Mouse (Mus musculus) urinary bladder, postnatal 14 days (tissue): Measurements from ENCODE around the gene Shisal2a.

ENCODE experiments used
- DNase-seq: peaks from one replicate; pipeline ENCODE4 v3.0.0; 2021; ENCODE audit warnings: low spot score

The Shisal2a gene

DNA sequence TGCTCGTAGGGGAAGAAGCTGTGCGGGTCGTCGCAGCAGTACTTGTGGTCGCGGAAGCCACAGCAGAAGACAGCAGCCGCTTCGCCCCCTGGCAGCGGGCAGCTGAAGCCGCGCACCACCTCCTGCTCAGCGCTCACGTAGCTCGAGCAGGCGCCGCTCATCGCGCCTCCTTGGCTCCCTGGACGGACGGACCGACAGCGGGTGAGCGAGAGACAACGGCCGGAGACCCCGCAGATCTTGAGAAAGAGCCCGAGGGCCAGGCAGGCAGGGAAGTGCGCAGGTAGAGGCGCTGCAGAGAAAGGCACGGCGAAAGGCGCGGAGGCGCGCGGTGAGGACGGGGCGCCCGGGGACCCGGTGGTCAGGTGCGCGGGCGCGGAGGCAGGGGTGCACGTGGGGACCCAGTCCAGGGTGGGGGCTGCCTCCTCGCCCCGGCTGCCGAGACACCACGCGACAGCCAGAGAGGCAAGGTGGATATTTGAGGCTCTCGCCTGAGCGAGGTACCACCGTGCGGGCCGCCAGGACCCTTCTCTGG is at the start of gene Shisal2a:
Gene Shisal2a (minus strand): TSS at position 167 of the 532 bp plus-strand sequence.
- no peak for DNase-seq

- no peak for DNase-seq
Measured at GRCm38 (mm10) chr4:108431561-108431936, 48.4 kb upstream of the Shisal2a start.

- no peak for DNase-seq
Measured at GRCm38 (mm10) chr4:108430656-108431560, 47.8 kb upstream of the Shisal2a start.

GRCm38 (mm10) chr4:108428341-108428721 is 45.2 kb upstream of the Shisal2a start:
- DNase-seq: no peak

DNA sequence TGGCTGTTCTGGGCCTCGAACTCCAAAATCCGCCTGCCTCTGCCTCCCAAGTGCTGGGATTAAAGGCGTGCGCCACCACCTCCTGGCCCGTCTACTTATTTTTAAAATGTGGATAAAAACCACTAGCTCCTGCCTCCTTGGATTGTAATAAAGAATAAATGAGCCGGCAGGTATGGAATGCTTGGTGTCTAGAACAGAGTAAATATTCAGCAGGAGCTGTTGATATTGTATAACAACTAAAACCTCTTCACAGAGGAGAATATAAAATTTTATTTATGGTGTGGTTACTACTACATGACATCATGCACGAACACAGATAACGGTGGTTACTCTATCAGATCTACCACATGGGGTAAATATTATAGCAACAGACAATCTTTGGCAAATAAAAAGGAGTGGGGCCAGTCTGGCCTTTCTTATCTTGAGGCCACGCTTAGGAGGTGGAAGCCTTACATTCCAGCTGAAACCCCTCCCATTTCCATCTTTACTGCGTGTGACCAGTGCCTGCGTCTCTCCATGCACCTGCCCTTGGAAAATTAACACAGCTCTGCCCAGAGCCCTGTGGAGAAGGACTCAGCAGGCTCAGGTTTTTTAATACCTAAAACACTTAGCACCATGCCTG is 44.7 kb upstream of the Shisal2a start:
- no peak for DNase-seq

GRCm38 (mm10) chr4:108424587-108424986 is 41.4 kb upstream of the Shisal2a start:
- no peak for DNase-seq

DNA sequence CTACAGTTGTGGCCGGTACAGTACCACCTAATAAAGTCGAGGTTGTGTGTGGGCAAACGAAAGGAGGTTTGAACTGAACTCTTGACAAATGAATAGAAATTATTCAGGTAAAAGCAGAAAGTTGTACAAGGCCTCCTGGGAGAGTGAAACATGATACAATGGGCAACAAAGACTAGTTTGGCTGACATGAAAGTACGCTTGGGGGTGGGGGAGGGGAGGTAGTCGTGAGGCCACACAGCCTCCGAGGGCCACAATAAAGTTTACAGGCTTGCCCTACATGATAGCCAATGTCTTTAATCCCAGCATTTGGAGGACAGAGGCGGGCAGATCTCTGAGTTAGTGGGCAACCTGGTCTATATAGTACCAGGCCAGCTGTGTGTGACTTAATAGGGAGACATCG is 24.5 kb upstream of the Shisal2a start:
- DNase-seq: no peak

DNA sequence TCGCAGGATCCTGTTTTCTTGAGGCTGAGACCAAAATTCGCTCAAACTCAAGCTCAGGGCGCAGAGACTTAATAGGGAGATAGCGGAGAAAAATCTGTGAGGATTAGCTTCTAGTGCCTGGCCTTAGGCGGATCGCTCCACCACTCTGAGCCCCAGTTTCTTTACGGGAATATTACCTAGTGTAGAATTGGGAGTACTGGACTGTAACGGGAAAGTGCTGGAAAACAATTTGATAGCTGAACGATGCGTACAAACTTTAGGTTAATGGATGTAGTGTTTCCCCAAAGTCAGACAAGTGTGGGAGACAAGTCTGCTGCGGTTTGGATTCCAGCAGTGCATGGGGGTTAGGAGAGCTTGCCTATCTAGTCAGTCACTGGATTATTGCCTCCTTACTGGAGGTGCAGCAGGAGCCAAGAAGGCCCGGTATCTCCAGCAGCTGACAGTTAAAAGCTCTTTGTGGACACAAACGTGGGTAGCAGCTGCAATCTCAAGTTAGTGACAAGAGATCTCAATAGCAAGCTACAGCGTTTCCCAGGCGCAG is 23.8 kb upstream of the Shisal2a start, which contains the start of gene Gpx7:
Gene Gpx7 (minus strand): TSS at position 101 of the 541 bp plus-strand sequence.
- no peak for DNase-seq

GRCm38 (mm10) chr4:108406138-108406860 is 23.1 kb upstream of the Shisal2a start:
- DNase-seq: peak; percentile 60

DNA sequence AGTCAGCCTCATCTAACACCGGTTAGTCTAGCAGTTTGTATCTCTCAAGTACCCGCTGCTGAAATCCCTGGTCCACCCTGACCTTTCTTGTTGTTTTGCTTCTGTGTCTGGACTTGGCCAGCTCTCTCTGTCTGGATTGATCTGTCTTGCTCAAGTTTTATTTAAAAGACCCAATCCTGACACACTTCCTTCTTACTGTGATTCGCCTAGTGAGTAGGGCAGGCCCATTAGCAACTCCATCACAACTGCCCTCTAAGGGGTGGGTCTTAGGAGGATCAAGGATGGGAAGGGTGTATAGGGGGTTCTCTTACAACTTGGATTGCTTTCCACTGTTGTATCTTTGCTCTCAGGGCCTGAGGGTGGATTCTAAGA is 22.6 kb upstream of the Shisal2a start:
- DNase-seq: no peak

GRCm38 (mm10) chr4:108403861-108404635 is 20.9 kb upstream of the Shisal2a start:
- no peak for DNase-seq

- DNase-seq: no peak
Measured at GRCm38 (mm10) chr4:108400395-108400794, 17.2 kb upstream of the Shisal2a start.

- DNase-seq: no peak
Measured at GRCm38 (mm10) chr4:108394236-108394635, 11.1 kb upstream of the Shisal2a start.

- no peak for DNase-seq
Measured at GRCm38 (mm10) chr4:108392558-108392957, 9.4 kb upstream of the Shisal2a start.

DNA sequence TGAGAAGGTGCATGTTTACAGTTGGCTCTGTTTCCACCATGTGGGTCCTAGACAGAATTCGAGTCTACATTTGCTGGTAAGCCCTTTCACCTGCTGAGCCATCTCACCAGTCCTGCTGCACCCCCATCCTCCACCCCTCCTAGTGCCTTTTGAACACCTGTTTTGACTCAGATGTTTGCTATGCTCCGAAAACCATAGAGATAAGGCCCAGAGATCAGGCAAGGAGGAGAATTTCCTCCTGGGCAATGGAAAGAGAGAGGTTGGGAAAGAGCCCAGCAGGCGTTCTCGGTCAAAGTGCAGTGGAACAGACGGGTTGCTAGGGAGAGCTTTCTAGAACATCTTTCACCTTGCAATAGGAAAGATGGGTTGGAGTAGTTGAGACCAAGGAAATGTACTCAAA is 8.0 kb upstream of the Shisal2a start:
- DNase-seq: peak; percentile 38

- no peak for DNase-seq
Measured at GRCm38 (mm10) chr4:108388741-108389140, 5.6 kb upstream of the Shisal2a start.

DNA sequence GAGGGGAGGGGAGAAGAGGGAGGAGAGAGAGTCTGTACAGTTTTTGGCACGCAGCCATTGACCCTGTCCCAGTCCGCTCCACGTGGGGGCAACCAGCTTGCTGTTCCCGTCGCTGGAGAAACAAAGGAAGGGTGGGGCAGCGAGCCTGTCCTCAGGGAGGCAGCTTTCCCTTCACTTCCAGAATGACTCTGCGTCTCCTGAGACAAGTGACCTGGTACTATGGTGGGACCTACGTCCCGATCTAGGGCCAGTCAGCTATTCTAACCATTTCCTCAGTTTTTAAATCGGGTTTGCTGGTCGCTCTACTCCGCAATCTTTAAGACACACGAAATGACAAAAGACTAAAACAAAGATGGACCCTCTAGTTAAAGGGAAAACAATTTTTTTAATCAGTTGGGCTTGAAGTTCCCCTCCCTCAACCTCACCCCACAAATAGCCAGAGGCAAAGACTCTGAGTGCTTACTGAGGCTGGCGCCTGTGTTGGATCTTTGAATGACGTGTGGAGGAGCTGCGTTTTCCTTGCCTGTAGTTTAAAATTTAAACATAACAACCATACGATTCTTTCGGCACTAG is 4.6 kb upstream of the Shisal2a start:
- peak; percentile 79 for DNase-seq

- peak; percentile 35 for DNase-seq
Measured at GRCm38 (mm10) chr4:108387106-108387505, 4.0 kb upstream of the Shisal2a start.

- no peak for DNase-seq
Measured at GRCm38 (mm10) chr4:108386087-108386486, 2.9 kb upstream of the Shisal2a start.

DNA sequence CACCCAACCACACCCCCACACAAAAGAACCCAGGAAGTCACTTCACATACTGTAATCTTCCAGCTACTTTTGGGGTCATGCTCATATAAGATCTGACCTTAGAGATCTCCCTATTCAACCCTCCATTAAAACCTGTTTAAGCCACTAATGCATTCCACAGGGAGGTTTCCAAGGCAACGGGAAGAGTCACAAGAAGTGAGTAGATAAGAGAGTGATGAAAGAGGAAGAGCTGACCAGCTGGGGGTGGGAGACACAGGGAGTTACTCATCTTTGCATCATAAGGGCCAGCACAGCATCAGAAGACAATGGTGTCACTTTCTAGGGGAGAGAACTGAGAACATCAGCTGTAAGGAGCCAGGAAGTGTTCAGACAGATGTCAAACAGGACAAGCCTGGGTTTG is 3.0 kb downstream of the Shisal2a start:
- no peak for DNase-seq

DNA sequence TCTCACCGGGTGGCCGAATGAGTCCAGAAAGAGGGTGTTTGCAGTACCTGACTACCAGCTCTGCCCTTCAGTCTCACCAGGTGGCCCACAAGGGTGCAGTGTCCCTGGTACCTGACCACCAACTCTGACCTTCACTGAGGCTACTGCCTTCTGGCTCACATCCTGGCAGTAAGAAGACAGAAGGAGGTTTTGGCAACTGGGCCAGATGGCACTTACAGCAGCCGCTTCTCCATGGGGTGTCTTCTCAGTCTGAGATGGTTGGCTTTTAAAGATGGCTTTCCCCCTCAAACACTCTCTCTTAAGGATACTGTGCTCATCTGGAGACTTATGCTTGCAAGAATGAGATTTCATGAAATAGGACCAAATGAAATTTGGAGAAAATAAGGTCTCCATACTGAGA is 3.7 kb downstream of the Shisal2a start:
- no peak for DNase-seq
